In the genomic region with DNA sequence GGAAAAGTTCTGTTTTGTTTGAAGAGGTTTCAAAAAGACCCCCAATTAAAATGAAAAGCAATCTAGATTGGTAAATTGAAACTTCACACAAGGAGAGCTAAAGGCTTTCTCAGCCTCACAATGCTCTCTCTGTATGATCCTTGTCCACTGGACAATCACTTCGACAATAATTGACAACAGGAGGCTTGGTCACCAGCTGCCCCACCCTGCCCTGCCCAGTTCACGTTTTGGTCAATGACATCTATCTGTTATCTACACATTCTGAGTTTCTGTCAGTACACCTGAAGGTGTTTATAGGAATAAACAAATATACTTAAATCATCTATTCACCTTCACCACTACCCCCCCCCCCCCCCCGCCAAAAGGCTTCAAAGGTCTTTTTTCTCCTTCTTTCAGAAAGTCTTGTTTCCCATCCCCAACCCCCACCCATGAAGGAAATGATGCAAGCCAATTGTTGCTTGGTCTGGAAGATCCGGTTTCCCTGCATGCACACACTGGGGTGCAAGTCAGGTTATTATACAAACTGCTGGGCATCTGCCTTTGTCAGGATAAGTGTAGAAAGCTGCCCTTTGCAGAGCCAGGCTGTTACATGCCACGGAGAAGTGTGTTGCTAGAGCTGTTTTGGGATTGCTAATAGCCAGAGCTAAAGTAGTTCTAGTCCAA, we compare ENCODE assay signal across 14 mouse cellular contexts. TPM values are rescaled to one million over a fixed set of nuclear protein-coding genes. Genes with fewer than 3 reads are reported as not detected.
DNase-seq lines count a peak whose midpoint lies in the region; ATAC-seq and TF ChIP-seq lines count a peak whose summit lies in the region.
"Had no signal": no experiment of that assay in that cellular context is flagged by ENCODE, and none has a peak within 500 bp of the region (broad histone marks: within the 10 kb centered on the region; RNA-seq: fewer than 3 reads in every experiment).

No protein-coding gene starts in this region.

- H3K4me2 ChIP-seq in lung, postnatal 0 days (replicated peaks; ENCODE audit: low read depth, low read length), result no peak overlapping the region
- H3K4me2 ChIP-seq in stomach, postnatal 0 days (replicated peaks; ENCODE audit: low read depth), result no peak overlapping the region
- no peak overlapping the region for H3K4me2 ChIP-seq in midbrain, embryonic 15.5 days
- H3K4me2 ChIP-seq: liver, embryonic 13.5 days had no signal

- H3K4me3 ChIP-seq in gastrocnemius, adult 2 months, result no peak overlapping the region
- no peak overlapping the region for H3K4me3 ChIP-seq in lung, postnatal 0 days (ENCODE audit: low read depth, low read length)
- no peak overlapping the region for H3K4me3 ChIP-seq in stomach, postnatal 0 days (ENCODE audit: low read depth, low read length)
- H3K4me3 ChIP-seq in midbrain, embryonic 15.5 days, result no peak overlapping the region
- H3K4me3 ChIP-seq: hindbrain, embryonic 10.5 days; liver, embryonic 13.5 days; midbrain, embryonic 10.5 days had no signal

- no peak for TF ChIP-seq EP300 in lung, postnatal 0 days (IDR thresholded peaks at IDR 0.05)
- TF ChIP-seq EP300 in stomach, postnatal 0 days (optimal IDR thresholded peaks at IDR 0.05), result no peak

- no peaks in the 10 kb centered on the region for H3K27me3 ChIP-seq in lung, postnatal 0 days (replicated peaks; ENCODE audit: insufficient read depth, low read length)
- no peaks in the 10 kb centered on the region for H3K27me3 ChIP-seq in stomach, postnatal 0 days (ENCODE audit: control insufficient read depth, insufficient read depth, low read length)
- H3K27me3 ChIP-seq in midbrain, embryonic 15.5 days (replicated peaks), result no peaks in the 10 kb centered on the region
- H3K27me3 ChIP-seq: liver, embryonic 13.5 days had no signal

- intact Hi-C loops in gastrocnemius, adult 2 months (cut with DNase I), result no loop called here
- intact Hi-C loops in gastrocnemius, postnatal 14 days (cut with DNase I; ENCODE audit: low total_unique reads), result no loop called here

- peak; percentile 25; the same call in 1 of the 2 replicates for ATAC-seq in lung, postnatal 0 days
- peak; percentile 73 for ATAC-seq in stomach, postnatal 0 days (ENCODE audit: low FRiP score, low TSS enrichment)
- no peak for ATAC-seq in midbrain, embryonic 15.5 days (replicated peaks)

- H3K9ac ChIP-seq in lung, postnatal 0 days (replicated peaks; ENCODE audit: low read depth), result no peak overlapping the region
- H3K9ac ChIP-seq in stomach, postnatal 0 days (ENCODE audit: low read length), result no peak overlapping the region
- no peak overlapping the region for H3K9ac ChIP-seq in midbrain, embryonic 15.5 days
- H3K9ac ChIP-seq: liver, embryonic 13.5 days had no signal

- H3K9me3 ChIP-seq in lung, postnatal 0 days (ENCODE audit: low read length), result no peaks in the 10 kb centered on the region
- H3K9me3 ChIP-seq in stomach, postnatal 0 days (ENCODE audit: control insufficient read depth, low read length), result no peaks in the 10 kb centered on the region
- no peaks in the 10 kb centered on the region for H3K9me3 ChIP-seq in midbrain, embryonic 15.5 days
- H3K9me3 ChIP-seq: hindbrain, embryonic 10.5 days; liver, embryonic 13.5 days; midbrain, embryonic 10.5 days had no signal

- TF ChIP-seq CTCF in gastrocnemius, adult 2 months (IDR thresholded peaks at IDR 0.05), result no peak
- no peak for TF ChIP-seq CTCF in lung, postnatal 0 days (IDR thresholded peaks at IDR 0.05)
- no peak for TF ChIP-seq CTCF in stomach, postnatal 0 days (IDR thresholded peaks at IDR 0.05; ENCODE audit: low read depth)

- no peaks in the 10 kb centered on the region for H3K36me3 ChIP-seq in lung, postnatal 0 days (ENCODE audit: insufficient read depth, low read length)
- H3K36me3 ChIP-seq in stomach, postnatal 0 days (ENCODE audit: control insufficient read depth, insufficient read depth, low read length), result no peaks in the 10 kb centered on the region
- no peaks in the 10 kb centered on the region for H3K36me3 ChIP-seq in midbrain, embryonic 15.5 days (replicated peaks)
- H3K36me3 ChIP-seq: hindbrain, embryonic 10.5 days; liver, embryonic 13.5 days; midbrain, embryonic 10.5 days had no signal

- no peak for DNase-seq in gastrocnemius, adult 2 months
- DNase-seq in gastrocnemius, postnatal 14 days, result no peak
- DNase-seq in thymus, postnatal 0 days (ENCODE audit: low spot score), result peak; percentile 28
- DNase-seq in thymus, postnatal 25 days, result no peak
- peak; percentile 31 for DNase-seq in lung, postnatal 0 days (ENCODE audit: low spot score)
- peak; percentile 55 for DNase-seq in stomach, postnatal 0 days (ENCODE audit: low spot score)
- no peak for DNase-seq in spleen, postnatal 4 days (ENCODE audit: low spot score in 2 of 2)
- DNase-seq: heart, adult 18-20 months; kidney, adult 2 months; liver, embryonic 13.5 days; right cerebral cortex, postnatal 4 days had no signal

- no peaks in the 10 kb centered on the region for H3K4me1 ChIP-seq in lung, postnatal 0 days (ENCODE audit: insufficient read depth, low read depth, low read length)
- no peaks in the 10 kb centered on the region for H3K4me1 ChIP-seq in stomach, postnatal 0 days (replicated peaks; ENCODE audit: control insufficient read depth, insufficient read depth)
- no peaks in the 10 kb centered on the region for H3K4me1 ChIP-seq in midbrain, embryonic 15.5 days
- H3K4me1 ChIP-seq: liver, embryonic 13.5 days had no signal

- H3K27ac ChIP-seq in gastrocnemius, adult 2 months, result 0 out of 2 replicates have a peak overlapping the region, but pooled peaks have one; percentile 3
- H3K27ac ChIP-seq in lung, postnatal 0 days (ENCODE audit: low read length), result no peak overlapping the region
- H3K27ac ChIP-seq in stomach, postnatal 0 days (replicated peaks), result peak overlapping the region; percentile 84
- H3K27ac ChIP-seq in midbrain, embryonic 15.5 days, result no peak overlapping the region
- H3K27ac ChIP-seq: hindbrain, embryonic 10.5 days; liver, embryonic 13.5 days; midbrain, embryonic 10.5 days had no signal

- 30% methylated on average over 5 of the region's 5 CpGs for WGBS in lung, postnatal 0 days
- 24% methylated on average over 5 of the region's 5 CpGs for WGBS in stomach, postnatal 0 days
- 44% methylated on average over 5 of the region's 5 CpGs for WGBS in midbrain, embryonic 15.5 days

RNA-seq across cellular contexts. Expression of gene Ppp1cb, which starts 20.6 kb away (rescaled TPM):
- 100 to 1,000 TPM; 486 TPM for total RNA-seq in gastrocnemius, adult 2 months (2021)
- 100 to 1,000 TPM; 324 to 326 TPM for total RNA-seq in gastrocnemius, postnatal 14 days (2021)
- 207 TPM in 2 replicates for polyA plus RNA-seq in thymus, postnatal 0 days (2015; fragmentation: Nextera tagmentation; extraction: Ambion mirVana)
- polyA plus RNA-seq in lung, postnatal 0 days (2015; fragmentation: Nextera tagmentation; extraction: Ambion mirVana), result 159 and 165 TPM in 2 replicates
- polyA plus RNA-seq in stomach, postnatal 0 days (2015; fragmentation: Nextera tagmentation; extraction: Ambion mirVana), result 182 and 193 TPM in 2 replicates
- 195 and 199 TPM in 2 replicates for polyA plus RNA-seq in midbrain, embryonic 15.5 days (2015; fragmentation: Nextera tagmentation; extraction: Ambion mirVana)

Comparison
In these comparisons a context has a peak if more than half of its experiments do, and no peak if none do; other contexts are left out.
1. DNase-seq: peak in thymus, postnatal 0 days (single experiment), lung, postnatal 0 days (single experiment) and stomach, postnatal 0 days (single experiment); none in gastrocnemius, adult 2 months (single experiment), gastrocnemius, postnatal 14 days (single experiment), thymus, postnatal 25 days (single experiment) and spleen, postnatal 4 days (0 of 2).
2. H3K27ac ChIP-seq: peak in gastrocnemius, adult 2 months (single experiment) and stomach, postnatal 0 days (single experiment); none in lung, postnatal 0 days (single experiment) and midbrain, embryonic 15.5 days (single experiment).